Mouse (Mus musculus): ENCODE results near the gene Sertad3. TPM values are rescaled to one million over a fixed set of nuclear protein-coding genes. Genes with fewer than 3 reads are reported as not detected.

Gene Sertad3
- total RNA-seq, 2 experiments from 2014 or later = 6.4 to 8.0 TPM

GRCm38 (mm10) chr7:27526039-27526827, 52.7 kb downstream of the Sertad3 start:
- intact Hi-C loops (cut with DNase I) = loop anchor here (2.0 to 5.0 kb wide), 2 partner anchors 49 to 189 kb away; partner anchors contain the start of gene Ltbp4
- DNase-seq (ENCODE audit: low spot score) = peak; percentile 40

Other genes starting within 250 kb of the Sertad3 start
- 1 to 10 TPM; 4.4 to 4.7 TPM for gene Itpkc, start 245.1 kb upstream of the Sertad3 start, total RNA-seq (2021)
- 1 to 10 TPM; 7.3 to 8.1 TPM for gene Coq8b, start 240.7 kb upstream of the Sertad3 start, total RNA-seq (2021)
- 1 to 10 TPM; 4.5 to 5.3 TPM for gene Numbl, start 215.3 kb upstream of the Sertad3 start, total RNA-seq (2021)
- 100 to 1,000 TPM; 210 to 247 TPM for gene Ltbp4, start 136.1 kb upstream of the Sertad3 start, total RNA-seq (2021)
- gene Shkbp1, start 117.7 kb upstream of the Sertad3 start, total RNA-seq (2021) = 1 to 10 TPM; 6.4 to 8.2 TPM
- not detected for gene Gm20479, start 116.3 kb upstream of the Sertad3 start, total RNA-seq (2021)
- gene Sptbn4, start 26.1 kb upstream of the Sertad3 start, total RNA-seq (2021) = under 1 TPM; 0.08 to 0.42 TPM
- 10 to 100 TPM; 30.1 to 30.5 TPM for gene Blvrb, start 25.8 kb upstream of the Sertad3 start, total RNA-seq (2021)
- 10 to 100 TPM in 1 of 2 experiments, 1 to 10 TPM in 1; 7.9 to 13.0 TPM for gene Sertad1, start 13.1 kb downstream of the Sertad3 start, total RNA-seq (2021)
- 1 to 10 TPM; 1.2 to 1.6 TPM for gene Prx, start 25.6 kb downstream of the Sertad3 start, total RNA-seq (2021)
- gene Hipk4, start 49.5 kb downstream of the Sertad3 start, total RNA-seq (2021) = under 1 TPM; 0.13 to 0.17 TPM
- 10 to 100 TPM; 23.3 to 27.1 TPM for gene Pld3, start 79.5 kb downstream of the Sertad3 start, total RNA-seq (2021)
- gene 2310022A10Rik, start 79.5 kb downstream of the Sertad3 start, total RNA-seq (2021) = 10 to 100 TPM; 64.6 to 71.9 TPM
- 100 to 1,000 TPM; 166 to 177 TPM for gene Akt2, start 117.8 kb downstream of the Sertad3 start, total RNA-seq (2021)
- gene Ttc9b, start 180.1 kb downstream of the Sertad3 start, total RNA-seq (2021) = not detected
- 10 to 100 TPM; 21.9 to 22.2 TPM for gene Map3k10, start 200.8 kb downstream of the Sertad3 start, total RNA-seq (2021)
- under 1 TPM; 0.39 to 0.88 TPM for gene Zfp607b, start 215.6 kb downstream of the Sertad3 start, total RNA-seq (2021)